Mouse (Mus musculus) hindlimb bud, embryonic 11.5 days (tissue): Measurements from ENCODE around the gene Khdrbs1.
A peak's percentile ranks its signal among the peaks of the same experiment; 100 is the strongest.
"Not testable (repeated sequence)": the region's sequence is repeated elsewhere in the genome, so short reads cannot be mapped to it uniquely, and the experiment has no call there.

Experiments
- DNase-seq: peaks from one replicate; pipeline ENCODE4 v3.0.0-alpha.2; 2012; ENCODE audit warnings: low read depth, low spot score; ENCODE audit errors: extremely low spot score

The Khdrbs1 gene

GRCm38 (mm10) chr4:129742232-129743009, at the start of gene Khdrbs1:
Gene Khdrbs1, minus strand, starts transcription at chr4:129742303.
- peak; percentile 97 for DNase-seq

- DNase-seq = no peak
Observed at GRCm38 (mm10) chr4:129791399-129791798, 49.3 kb upstream of the Khdrbs1 start.

- DNase-seq = no peak
Observed at GRCm38 (mm10) chr4:129790475-129790874, 48.4 kb upstream of the Khdrbs1 start.

GRCm38 (mm10) chr4:129789635-129790034, 47.5 kb upstream of the Khdrbs1 start:
- no peak for DNase-seq

GRCm38 (mm10) chr4:129788693-129789092, 46.6 kb upstream of the Khdrbs1 start:
- no peak for DNase-seq

GRCm38 (mm10) chr4:129785178-129785577, 43.1 kb upstream of the Khdrbs1 start:
- DNase-seq = peak; percentile 98

GRCm38 (mm10) chr4:129783506-129783905, 41.4 kb upstream of the Khdrbs1 start:
- DNase-seq = no peak

GRCm38 (mm10) chr4:129782857-129783331, 40.8 kb upstream of the Khdrbs1 start:
- DNase-seq = no peak

- no peak for DNase-seq
Observed at GRCm38 (mm10) chr4:129781881-129782675, 40.0 kb upstream of the Khdrbs1 start.

GRCm38 (mm10) chr4:129771672-129772521, 29.8 kb upstream of the Khdrbs1 start:
- peak; percentile 73 for DNase-seq

GRCm38 (mm10) chr4:129771314-129771671, 29.2 kb upstream of the Khdrbs1 start:
- no peak for DNase-seq

- no peak for DNase-seq
Observed at GRCm38 (mm10) chr4:129770600-129770999, 28.5 kb upstream of the Khdrbs1 start.

- DNase-seq = not testable (repeated sequence)
Observed at GRCm38 (mm10) chr4:129768742-129769141, 26.6 kb upstream of the Khdrbs1 start.

GRCm38 (mm10) chr4:129767782-129768181, 25.7 kb upstream of the Khdrbs1 start:
- no peak for DNase-seq

GRCm38 (mm10) chr4:129765351-129765750, 23.2 kb upstream of the Khdrbs1 start:
- DNase-seq = no peak

GRCm38 (mm10) chr4:129762496-129762895, 20.4 kb upstream of the Khdrbs1 start:
- DNase-seq = not testable (repeated sequence)

GRCm38 (mm10) chr4:129761606-129762005, 19.5 kb upstream of the Khdrbs1 start:
- no peak for DNase-seq

- DNase-seq = no peak
Observed at GRCm38 (mm10) chr4:129755455-129755854, 13.4 kb upstream of the Khdrbs1 start.

- no peak for DNase-seq
Observed at GRCm38 (mm10) chr4:129754742-129755141, 12.6 kb upstream of the Khdrbs1 start.

GRCm38 (mm10) chr4:129750430-129750829, 8.3 kb upstream of the Khdrbs1 start:
- no peak for DNase-seq

GRCm38 (mm10) chr4:129746591-129746990, 4.5 kb upstream of the Khdrbs1 start:
- DNase-seq = no peak
